Mouse (Mus musculus) heart, postnatal 0 days (tissue): ENCODE measurements around the gene Rbfox1.

Source experiments
- CTCF ChIP-seq: IDR thresholded peaks from 2 replicates; pipeline ENCODE4 v1.5.1; 2016; ENCODE audit warnings: antibody characterized with exemption, control low read depth, low read depth
- EP300 ChIP-seq: IDR thresholded peaks from 2 replicates; pipeline ENCODE4 v1.6.1; 2016; ENCODE audit warnings: antibody characterized with exemption, low read depth

DNA sequence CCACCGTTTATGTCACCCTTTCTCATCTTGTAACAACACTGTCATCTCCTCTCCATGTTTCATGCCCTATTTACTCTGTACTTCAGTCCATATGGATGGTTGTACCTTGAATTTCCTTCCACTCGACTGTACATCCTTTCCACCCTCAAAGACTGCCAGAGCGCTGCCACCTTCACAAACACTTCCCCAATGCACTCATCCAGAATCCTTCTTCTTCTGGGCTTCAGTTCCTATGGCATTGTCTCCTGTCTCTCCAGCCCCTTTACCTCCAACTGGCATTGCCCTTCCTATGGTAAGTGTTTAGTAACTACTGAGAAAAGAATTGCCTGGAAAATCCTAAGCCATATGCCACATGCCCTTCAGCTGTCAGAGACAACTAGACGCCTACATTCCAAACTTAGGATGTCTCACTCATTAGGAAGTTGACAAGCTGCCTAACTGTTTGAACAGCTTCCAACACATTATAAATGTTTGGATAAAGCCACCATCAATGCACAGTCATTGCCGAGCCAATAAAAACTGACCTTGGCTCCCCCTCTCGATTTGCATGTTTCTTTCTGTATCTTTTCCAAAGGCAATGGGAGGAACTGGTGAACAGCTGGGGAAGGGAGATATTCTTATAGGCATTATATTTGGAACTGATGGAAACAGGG is 505.2 kb downstream of the Rbfox1 start:
- TF ChIP-seq CTCF: no peak
- TF ChIP-seq EP300: no peak
